Mouse (Mus musculus) ES-Bruce4 (cell line): Measurements from ENCODE around the gene Edem2. TPM values are rescaled to one million over a fixed set of nuclear protein-coding genes. Genes with fewer than 3 reads are reported as not detected.
A peak's percentile ranks its signal among the peaks of the same experiment; 100 is the strongest.

Experiments used
- H3K27ac ChIP-seq: 2 replicates; pipeline ENCODE4 v1.5.1; 2012; ENCODE audit warnings: low read length, inconsistent platforms; ENCODE audit not compliant: insufficient read depth
- H3K27me3 ChIP-seq: 2 replicates; pipeline ENCODE4 v1.6.1; 2012; ENCODE audit warnings: mild to moderate bottlenecking, low read length, inconsistent platforms; ENCODE audit not compliant: control insufficient read depth, poor library complexity, insufficient read depth, severe bottlenecking
- H3K36me3 ChIP-seq: 2 replicates; pipeline ENCODE4 v1.6.1; 2012; ENCODE audit warnings: inconsistent platforms, mild to moderate bottlenecking, low read length, moderate library complexity; ENCODE audit not compliant: control insufficient read depth, poor library complexity, insufficient read depth, severe bottlenecking
- H3K4me1 ChIP-seq: one replicate; pipeline ENCODE4 v1.8.1; 2011; ENCODE audit warnings: low read length; ENCODE audit not compliant: control insufficient read depth, insufficient read depth
- H3K4me3 ChIP-seq: 2 replicates; pipeline ENCODE4 v1.5.1; 2011; ENCODE audit warnings: low read depth, mild to moderate bottlenecking, low read length
- H3K9ac ChIP-seq: 2 replicates; pipeline ENCODE4 v1.6.1; 2012; ENCODE audit warnings: low read depth, mild to moderate bottlenecking, inconsistent platforms; ENCODE audit not compliant: poor library complexity, severe bottlenecking
- H3K9me3 ChIP-seq: replicated peaks from 2 replicates; pipeline ENCODE4 v1.6.1; 2012; ENCODE audit warnings: mild to moderate bottlenecking, low read length, inconsistent platforms; ENCODE audit not compliant: control insufficient read depth, poor library complexity, insufficient read depth, severe bottlenecking
- CTCF ChIP-seq: IDR thresholded peaks from one replicate; pipeline ENCODE4 v1.8.1; 2011; ENCODE audit warnings: low read depth, low read length
- EP300 ChIP-seq: IDR thresholded peaks from 2 replicates; pipeline ENCODE4 v1.6.1; 2011; ENCODE audit warnings: low read depth, low read length; ENCODE audit not compliant: insufficient read depth
- POLR2A ChIP-seq: IDR thresholded peaks from one replicate; pipeline ENCODE4 v1.8.1; 2011; ENCODE audit warnings: low read length; ENCODE audit not compliant: insufficient read depth
- polyA plus RNA-seq: library from polyadenylated mRNA; stranded (reverse); fragments of >200 nt; gene quantifications from 2 replicates; pipeline ENCODE4 v1.2.4, GENCODE M21; 2011; ENCODE audit warnings: low read depth; ENCODE audit not compliant: missing spikeins, insufficient read depth, insufficient read length

Gene Edem2
- polyA plus RNA-seq, 1 experiment = 21.7 TPM

DNA sequence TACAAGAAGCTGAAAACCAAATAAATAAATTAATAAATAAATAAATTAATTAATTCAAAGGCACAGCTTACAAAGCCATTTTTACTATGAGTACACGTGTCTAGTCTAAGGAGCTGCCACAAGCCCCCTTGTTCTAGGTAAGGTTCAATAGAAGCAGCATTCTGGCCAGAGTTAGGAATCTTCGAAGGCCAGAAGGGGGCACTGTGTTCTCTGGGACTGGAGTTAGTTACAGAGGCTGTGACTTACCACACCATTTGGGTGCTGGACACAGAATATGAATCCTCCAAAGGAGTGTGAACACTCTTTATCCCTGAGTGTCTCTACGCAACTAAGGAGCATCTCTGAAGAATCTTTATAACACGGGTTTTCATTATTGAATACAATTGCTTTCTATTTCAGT, 60.8 kb downstream of the Edem2 start:
- no peak overlapping the region for H3K4me3 ChIP-seq
- no peaks in the 10 kb centered on the region for H3K9me3 ChIP-seq
- H3K27ac ChIP-seq = no peak overlapping the region
- TF ChIP-seq CTCF (peak; percentile 36), EP300 (no peak), POLR2A (no peak)
- no peaks in the 10 kb centered on the region for H3K36me3 ChIP-seq
- no peaks in the 10 kb centered on the region for H3K4me1 ChIP-seq
- no peak overlapping the region for H3K9ac ChIP-seq
- H3K27me3 ChIP-seq = no peaks in the 10 kb centered on the region

DNA sequence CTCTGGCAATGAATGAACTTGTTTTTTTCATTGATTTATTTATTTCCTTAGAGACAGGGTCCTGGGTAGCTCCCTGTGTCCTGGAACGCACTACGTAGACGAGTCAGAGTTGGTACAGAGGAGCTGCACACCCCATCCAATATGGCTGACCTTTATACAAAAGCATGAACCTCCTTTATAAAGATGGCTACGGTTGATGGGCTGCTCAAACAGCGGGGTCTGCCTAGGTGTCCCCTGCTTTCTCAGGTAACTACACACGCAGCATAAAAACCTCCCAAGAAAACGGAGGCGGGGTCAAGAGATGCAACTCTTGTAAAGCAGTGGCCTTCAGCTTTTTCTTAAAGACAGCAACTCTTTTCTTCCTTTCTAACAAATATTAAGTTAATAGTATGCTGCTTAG, 61.4 kb downstream of the Edem2 start:
- no peak overlapping the region for H3K4me3 ChIP-seq
- TF ChIP-seq CTCF = no peak
- TF ChIP-seq POLR2A = no peak
- no peak for TF ChIP-seq EP300
- no peak overlapping the region for H3K27ac ChIP-seq
- no peak overlapping the region for H3K9ac ChIP-seq
- H3K9me3 ChIP-seq = no peaks in the 10 kb centered on the region
- no peaks in the 10 kb centered on the region for H3K27me3 ChIP-seq
- H3K36me3 ChIP-seq = no peaks in the 10 kb centered on the region
- H3K4me1 ChIP-seq = no peaks in the 10 kb centered on the region

DNA sequence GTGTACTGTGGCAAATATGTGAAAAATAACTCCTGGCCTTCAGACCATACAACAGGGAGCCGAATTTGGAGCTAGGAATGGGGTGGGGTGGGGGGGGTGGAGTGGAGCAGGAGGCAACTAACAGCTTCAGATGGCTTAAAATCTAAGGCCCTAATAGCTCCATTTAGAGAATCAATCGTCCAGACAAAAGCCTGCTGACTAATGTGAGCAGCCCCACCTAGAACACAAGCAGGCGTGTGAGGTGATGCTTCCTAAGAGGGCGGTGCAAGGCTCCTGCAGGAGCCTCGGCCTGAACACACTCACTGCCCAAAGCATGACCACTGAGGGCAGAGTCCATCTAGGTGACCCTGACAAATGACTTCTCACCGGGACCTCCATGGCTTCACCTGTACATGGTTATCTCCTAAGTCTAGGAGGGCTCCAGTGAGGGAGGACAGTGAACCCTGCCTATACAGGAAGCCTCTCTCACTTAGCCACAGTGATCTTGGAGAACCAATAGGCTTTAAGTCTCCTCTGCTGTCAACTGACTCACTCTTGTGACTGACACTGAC, 65.3 kb downstream of the Edem2 start:
- Histone ChIP-seq H3K36me3 (no peaks in the 10 kb centered on the region), H3K9ac (no peak overlapping the region)

GRCm38 (mm10) chr2:155663097-155663496, 66.2 kb downstream of the Edem2 start:
- Histone ChIP-seq H3K4me3 (no peak overlapping the region), H3K27ac (no peak overlapping the region), H3K9ac (no peak overlapping the region)

More for the DNA sequence above, 65.3 kb downstream of the Edem2 start:
- Histone ChIP-seq H3K9me3 (no peaks in the 10 kb centered on the region), H3K4me1 (no peaks in the 10 kb centered on the region), H3K27ac (no peak overlapping the region), H3K4me3 (no peak overlapping the region), H3K27me3 (no peaks in the 10 kb centered on the region)
- TF ChIP-seq POLR2A (no peak), CTCF (no peak), EP300 (no peak)

GRCm38 (mm10) chr2:155662390-155662789, 66.9 kb downstream of the Edem2 start:
- Histone ChIP-seq H3K4me1 (no peaks in the 10 kb centered on the region), H3K27me3 (no peaks in the 10 kb centered on the region), H3K9me3 (no peaks in the 10 kb centered on the region), H3K9ac (no peak overlapping the region), H3K27ac (no peak overlapping the region), H3K36me3 (no peaks in the 10 kb centered on the region), H3K4me3 (no peak overlapping the region)
- TF ChIP-seq POLR2A (no peak), CTCF (no peak)

More at GRCm38 (mm10) chr2:155663097-155663496, 66.2 kb downstream of the Edem2 start:
- Histone ChIP-seq H3K27me3 (no peaks in the 10 kb centered on the region), H3K9me3 (no peaks in the 10 kb centered on the region), H3K4me1 (no peaks in the 10 kb centered on the region), H3K36me3 (no peaks in the 10 kb centered on the region)
- TF ChIP-seq EP300 (no peak), POLR2A (no peak), CTCF (peak; percentile 57)

GRCm38 (mm10) chr2:155655759-155656372, 73.4 kb downstream of the Edem2 start:
- H3K27ac ChIP-seq = no peak overlapping the region
- TF ChIP-seq CTCF (no peak), EP300 (no peak), POLR2A (no peak)
- no peaks in the 10 kb centered on the region for H3K36me3 ChIP-seq

More at GRCm38 (mm10) chr2:155655759-155656372, 73.4 kb downstream of the Edem2 start:
- Histone ChIP-seq H3K4me1 (no peaks in the 10 kb centered on the region), H3K4me3 (no peak overlapping the region), H3K9me3 (no peaks in the 10 kb centered on the region), H3K9ac (no peak overlapping the region), H3K27me3 (no peaks in the 10 kb centered on the region)
